Mouse (Mus musculus) stomach, embryonic 16.5 days (tissue): Measurements from ENCODE around the gene Git2. TPM values are rescaled to one million over a fixed set of nuclear protein-coding genes. Genes with fewer than 3 reads are reported as not detected.

Experiments used
- ATAC-seq: fragments of 200-750 bp; cut with Nextera tagmentation; 2 replicates; pipeline ENCODE4 v1.8.0; 2017; ENCODE audit warnings: moderate number of reproducible peaks, moderate TSS enrichment; ENCODE audit not compliant: insufficient read depth, low FRiP score
- H3K27ac ChIP-seq: fragments of 300-500 bp; sonication (generic); 2 replicates; pipeline ENCODE4 v1.5.1; 2014; ENCODE audit warnings: low read length
- H3K27me3 ChIP-seq: fragments of 300-500 bp; sonication (generic); 2 replicates; pipeline ENCODE4 v1.6.1; 2014; ENCODE audit warnings: low read length, control low read depth, mixed read lengths; ENCODE audit not compliant: control insufficient read depth, insufficient read depth
- H3K36me3 ChIP-seq: fragments of 300-500 bp; sonication (generic); 2 replicates; pipeline ENCODE4 v1.6.1; 2014; ENCODE audit warnings: low read length; ENCODE audit not compliant: control insufficient read depth, insufficient read depth
- H3K4me1 ChIP-seq: fragments of 300-500 bp; sonication (generic); 2 replicates; pipeline ENCODE4 v1.6.1; 2014; ENCODE audit warnings: low read length, control low read depth, mixed read lengths; ENCODE audit not compliant: control insufficient read depth, insufficient read depth
- H3K4me2 ChIP-seq: fragments of 300-500 bp; sonication (generic); 2 replicates; pipeline ENCODE4 v1.6.1; 2014; ENCODE audit warnings: low read depth, low read length, mixed read lengths
- H3K4me3 ChIP-seq: fragments of 300-500 bp; sonication (generic); replicated peaks from 2 replicates; pipeline ENCODE4 v1.5.1; 2014; ENCODE audit warnings: mild to moderate bottlenecking, low read length
- H3K9ac ChIP-seq: fragments of 300-500 bp; sonication (generic); 2 replicates; pipeline ENCODE4 v1.6.1; 2014; ENCODE audit warnings: low read length
- H3K9me3 ChIP-seq: fragments of 300-500 bp; sonication (generic); replicated peaks from 2 replicates; pipeline ENCODE4 v1.6.1; 2016; ENCODE audit warnings: low read length, control low read depth; ENCODE audit not compliant: control insufficient read depth
- WGBS: fragments of 180-500 bp; shearing (Covaris S2); extraction: QIAGEN DNeasy Blood & Tissue Kit; methylation state at CpG from one replicate; pipeline ENCODE4 v1.1.7; 2014; 5-methylcytosine and 5-hydroxymethylcytosine counted together
- polyA plus RNA-seq: library from polyadenylated mRNA; unstranded; fragments of >200 nt; fragmentation: Nextera tagmentation; extraction: Ambion mirVana; gene quantifications from 2 replicates; pipeline ENCODE4 v1.2.1, GENCODE M21; 2015

Gene Git2
- polyA plus RNA-seq, 1 experiment from 2014 or later = 42.0 TPM

GRCm38 (mm10) chr5:114761980-114762379 lies 13.3 kb downstream of the Git2 start:
- 83% methylated on average over 8 of the region's 8 CpGs for WGBS

GRCm38 (mm10) chr5:114759536-114760090 lies 15.7 kb downstream of the Git2 start:
- Histone ChIP-seq H3K4me1 (no peaks in the 10 kb centered on the region), H3K27me3 (no peaks in the 10 kb centered on the region), H3K27ac (no peak overlapping the region), H3K36me3 (peaks cover 16% of the 10 kb centered on the region), H3K9ac (no peak overlapping the region), H3K4me3 (no peak overlapping the region), H3K9me3 (no peaks in the 10 kb centered on the region), H3K4me2 (no peak overlapping the region)
- no peak for ATAC-seq
- WGBS = 91% methylated on average over 5 of the region's 5 CpGs

More at GRCm38 (mm10) chr5:114761980-114762379, 13.3 kb downstream of the Git2 start:
- Histone ChIP-seq H3K9ac (no peak overlapping the region), H3K4me3 (no peak overlapping the region), H3K4me2 (no peak overlapping the region), H3K27ac (no peak overlapping the region), H3K27me3 (no peaks in the 10 kb centered on the region), H3K4me1 (no peaks in the 10 kb centered on the region), H3K9me3 (no peaks in the 10 kb centered on the region), H3K36me3 (peaks cover 22% of the 10 kb centered on the region)
- ATAC-seq = no peak

- H3K27me3 ChIP-seq = no peaks in the 10 kb centered on the region
- no peak overlapping the region for H3K9ac ChIP-seq
- H3K4me1 ChIP-seq = no peaks in the 10 kb centered on the region
- no peak overlapping the region for H3K4me3 ChIP-seq
- H3K4me2 ChIP-seq = no peak overlapping the region
- 88% methylated on average over 12 of the region's 12 CpGs for WGBS
- ATAC-seq = no peak
- no peak overlapping the region for H3K27ac ChIP-seq
- no peaks in the 10 kb centered on the region for H3K9me3 ChIP-seq
- H3K36me3 ChIP-seq = 0 out of 2 replicates have a peak, but pooled peaks cover 10% of the 10 kb centered on the region
These were observed 21.9 kb downstream of the Git2 start for GRCm38 (mm10) chr5:114753384-114753783.

- Histone ChIP-seq H3K9me3 (no peaks in the 10 kb centered on the region), H3K27ac (no peak overlapping the region), H3K9ac (no peak overlapping the region), H3K4me3 (no peak overlapping the region), H3K27me3 (no peaks in the 10 kb centered on the region), H3K4me2 (no peak overlapping the region), H3K36me3 (0 out of 2 replicates have a peak, but pooled peaks cover 10% of the 10 kb centered on the region), H3K4me1 (no peaks in the 10 kb centered on the region)
- 74% methylated on average over 10 of the region's 10 CpGs for WGBS
- no peak for ATAC-seq
These were observed 22.9 kb downstream of the Git2 start for GRCm38 (mm10) chr5:114752397-114752796.

GRCm38 (mm10) chr5:114750325-114750724 lies 25.0 kb downstream of the Git2 start:
- no peak overlapping the region for H3K4me2 ChIP-seq
- no peak overlapping the region for H3K4me3 ChIP-seq
- no peaks in the 10 kb centered on the region for H3K27me3 ChIP-seq
- ATAC-seq = no peak
- H3K9me3 ChIP-seq = no peaks in the 10 kb centered on the region
- H3K9ac ChIP-seq = no peak overlapping the region
- 0 out of 2 replicates have a peak, but pooled peaks cover 10% of the 10 kb centered on the region for H3K36me3 ChIP-seq
- WGBS = 88% methylated on average over 10 of the region's 10 CpGs
- no peaks in the 10 kb centered on the region for H3K4me1 ChIP-seq
- H3K27ac ChIP-seq = 0 out of 2 replicates have a peak overlapping the region, but pooled peaks have one; percentile 17

GRCm38 (mm10) chr5:114747521-114747920 lies 27.8 kb downstream of the Git2 start:
- no peak overlapping the region for H3K27ac ChIP-seq
- no peak overlapping the region for H3K9ac ChIP-seq
- peaks cover 6% of the 10 kb centered on the region; the same call in 1 of the 2 replicates for H3K36me3 ChIP-seq
- H3K27me3 ChIP-seq = no peaks in the 10 kb centered on the region
- ATAC-seq = no peak
- no peaks in the 10 kb centered on the region for H3K9me3 ChIP-seq
- H3K4me2 ChIP-seq = no peak overlapping the region
- H3K4me1 ChIP-seq = no peaks in the 10 kb centered on the region
- no peak overlapping the region for H3K4me3 ChIP-seq
- 94% methylated on average over 5 of the region's 5 CpGs for WGBS

GRCm38 (mm10) chr5:114746886-114747285 lies 28.4 kb downstream of the Git2 start:
- no peaks in the 10 kb centered on the region for H3K27me3 ChIP-seq
- no peak overlapping the region for H3K4me3 ChIP-seq
- H3K27ac ChIP-seq = no peak overlapping the region
- H3K4me2 ChIP-seq = no peak overlapping the region
- no peak overlapping the region for H3K9ac ChIP-seq
- peaks cover 10% of the 10 kb centered on the region for H3K36me3 ChIP-seq
- H3K4me1 ChIP-seq = no peaks in the 10 kb centered on the region
- no peak for ATAC-seq
- 90% methylated on average over 4 of the region's 4 CpGs for WGBS
- H3K9me3 ChIP-seq = no peaks in the 10 kb centered on the region

- H3K36me3 ChIP-seq = peaks cover 13% of the 10 kb centered on the region
- H3K27ac ChIP-seq = no peak overlapping the region
- 79% methylated on average over 5 of the region's 5 CpGs for WGBS
- no peak overlapping the region for H3K4me2 ChIP-seq
- no peaks in the 10 kb centered on the region for H3K4me1 ChIP-seq
- no peak overlapping the region for H3K9ac ChIP-seq
- H3K4me3 ChIP-seq = no peak overlapping the region
- H3K27me3 ChIP-seq = no peaks in the 10 kb centered on the region
- no peaks in the 10 kb centered on the region for H3K9me3 ChIP-seq
- no peak for ATAC-seq
These were observed 29.7 kb downstream of the Git2 start for GRCm38 (mm10) chr5:114745581-114745980.

- ATAC-seq = no peak
- WGBS = 88% methylated on average over 8 of the region's 8 CpGs
- Histone ChIP-seq H3K36me3 (peaks cover 18% of the 10 kb centered on the region), H3K27me3 (no peaks in the 10 kb centered on the region), H3K9ac (no peak overlapping the region), H3K27ac (no peak overlapping the region), H3K4me3 (no peak overlapping the region), H3K4me1 (no peaks in the 10 kb centered on the region), H3K9me3 (no peaks in the 10 kb centered on the region), H3K4me2 (no peak overlapping the region)
These were observed 31.6 kb downstream of the Git2 start for GRCm38 (mm10) chr5:114743697-114744090.
